Mouse (Mus musculus): ENCODE measurements around the gene Srgap1.

Srgap1 gene

GRCm38 (mm10) chr10:122046904-122047726 is at the start of gene Srgap1:
Gene Srgap1, minus strand, starts transcription at chr10:122047315.
- no peak for DNase-seq (ENCODE audit: low read depth, low spot score)

GRCm38 (mm10) chr10:122096462-122096979 is 49.4 kb upstream of the Srgap1 start:
- no peak for DNase-seq (ENCODE audit: low read depth, low spot score)

GRCm38 (mm10) chr10:122090472-122090871 is 43.4 kb upstream of the Srgap1 start:
- no peak for DNase-seq (ENCODE audit: low read depth, low spot score)

DNA sequence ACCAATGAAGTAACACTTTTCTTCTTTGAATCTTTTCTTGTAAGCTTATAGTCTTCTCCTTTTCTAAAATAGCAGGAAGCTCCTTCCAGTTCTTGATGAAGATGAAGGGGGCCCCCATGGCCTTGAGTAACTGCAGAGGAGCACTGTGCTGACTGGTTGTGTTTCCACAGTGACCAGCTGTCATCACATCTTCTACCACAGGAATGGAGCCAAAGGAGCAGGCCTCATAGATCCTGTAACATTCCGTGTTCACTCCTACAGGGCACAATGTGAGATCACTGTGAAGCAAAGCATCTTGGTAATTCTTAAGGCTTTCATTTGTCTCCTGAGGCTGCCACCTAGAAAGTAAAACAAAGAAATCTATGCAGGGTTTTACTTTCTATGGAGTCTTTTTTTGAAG is 34.2 kb upstream of the Srgap1 start:
- DNase-seq (ENCODE audit: low read depth, low spot score) = no peak

- no peak for DNase-seq (ENCODE audit: low read depth, low spot score)
Observed at GRCm38 (mm10) chr10:122069153-122069552, 22.0 kb upstream of the Srgap1 start.

- DNase-seq (ENCODE audit: low read depth, low spot score) = no peak
Observed at GRCm38 (mm10) chr10:122055826-122056225, 8.7 kb upstream of the Srgap1 start.

DNA sequence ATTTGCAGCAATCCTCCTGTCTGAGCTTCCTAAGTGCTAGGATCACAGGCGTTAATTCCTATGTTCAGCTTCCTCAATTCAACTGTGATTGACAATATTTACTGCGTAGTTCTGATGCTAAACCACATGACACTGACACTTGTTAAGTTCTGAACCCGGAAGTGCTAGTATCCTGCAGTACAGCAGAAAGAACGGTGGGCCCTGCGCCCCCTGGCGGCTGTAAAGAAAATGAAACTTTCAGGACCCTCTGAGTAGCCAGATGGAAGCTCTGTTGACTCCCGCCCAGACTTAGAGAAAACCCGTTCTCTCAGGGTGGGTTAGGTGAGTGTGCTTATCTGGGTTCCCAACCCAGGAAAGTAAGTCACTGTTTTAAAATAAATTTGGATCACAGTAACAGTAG is 7.4 kb upstream of the Srgap1 start:
- no peak for DNase-seq (ENCODE audit: low read depth, low spot score)

DNA sequence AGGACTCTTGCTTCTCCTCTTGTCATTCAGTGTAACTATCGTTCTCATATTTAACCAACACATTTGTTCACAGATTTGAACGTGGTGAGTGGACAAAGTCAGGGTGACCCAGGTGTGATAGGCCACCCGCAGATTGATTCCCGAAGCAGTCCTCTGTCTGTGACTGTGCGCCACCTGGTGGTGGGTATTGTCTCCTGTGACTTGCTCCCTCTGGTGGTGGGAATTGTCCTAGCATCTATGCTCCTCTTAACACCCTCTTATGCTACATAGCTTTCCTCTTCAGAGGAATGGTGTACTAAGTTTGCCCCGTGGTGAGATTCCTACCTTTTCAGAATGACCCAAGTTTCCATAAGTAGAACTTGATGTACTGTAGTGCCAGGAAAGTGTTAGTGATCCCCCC is 4.7 kb upstream of the Srgap1 start:
- peak; percentile 76 for DNase-seq (ENCODE audit: low read depth, low spot score)

- DNase-seq (ENCODE audit: low read depth, low spot score) = peak; percentile 72
Observed at GRCm38 (mm10) chr10:122047727-122048365, 731 bp upstream of the Srgap1 start.

GRCm38 (mm10) chr10:122046511-122046903 is 608 bp downstream of the Srgap1 start:
- DNase-seq (ENCODE audit: low read depth, low spot score) = no peak

GRCm38 (mm10) chr10:122045946-122046345 is 1.2 kb downstream of the Srgap1 start:
- no peak for DNase-seq (ENCODE audit: low read depth, low spot score)

DNA sequence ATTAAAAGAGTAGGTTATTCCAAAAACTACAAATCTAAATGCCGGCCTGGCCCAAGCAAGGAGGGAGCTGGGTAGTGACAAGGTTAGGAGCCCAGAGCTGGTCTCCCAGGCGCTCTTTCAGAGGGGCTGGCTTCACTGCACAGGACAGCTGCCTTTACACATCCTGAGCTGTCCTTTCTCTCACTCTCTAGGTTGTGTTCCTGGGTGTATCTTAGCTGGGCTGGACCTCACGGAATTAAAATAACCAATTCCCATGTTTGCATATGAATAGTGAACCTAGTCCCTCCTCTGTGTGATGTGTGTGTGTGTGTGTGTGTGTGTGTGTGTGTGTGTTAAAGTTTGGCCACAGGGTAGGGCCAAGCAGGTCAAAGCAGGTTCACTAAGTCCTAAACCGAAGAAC is 2.2 kb downstream of the Srgap1 start:
- DNase-seq (ENCODE audit: low read depth, low spot score) = no peak

GRCm38 (mm10) chr10:122040372-122040771 is 6.7 kb downstream of the Srgap1 start:
- no peak for DNase-seq (ENCODE audit: low read depth, low spot score)

- DNase-seq (ENCODE audit: low read depth, low spot score) = no peak
Observed at GRCm38 (mm10) chr10:122039566-122039965, 7.5 kb downstream of the Srgap1 start.

DNA sequence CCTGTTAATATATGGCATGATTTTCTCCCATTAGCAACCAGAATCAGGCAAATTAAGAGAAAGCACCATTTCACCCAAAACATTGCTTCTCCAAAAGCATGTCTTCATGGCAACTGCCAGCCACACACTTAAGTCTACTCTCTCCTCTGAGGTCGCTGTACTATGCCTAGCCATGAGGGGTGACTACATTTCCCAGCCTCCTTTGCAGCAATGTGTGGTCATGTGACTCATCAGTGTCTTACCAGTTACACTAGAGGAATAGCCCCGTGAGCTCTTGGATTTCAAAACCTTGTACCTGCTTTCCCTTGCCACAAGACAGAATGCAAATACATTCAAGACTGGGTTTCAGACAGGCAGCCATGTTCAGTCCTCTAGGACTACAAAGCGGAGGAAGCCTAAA is 8.6 kb downstream of the Srgap1 start:
- no peak for DNase-seq (ENCODE audit: low read depth, low spot score)

DNA sequence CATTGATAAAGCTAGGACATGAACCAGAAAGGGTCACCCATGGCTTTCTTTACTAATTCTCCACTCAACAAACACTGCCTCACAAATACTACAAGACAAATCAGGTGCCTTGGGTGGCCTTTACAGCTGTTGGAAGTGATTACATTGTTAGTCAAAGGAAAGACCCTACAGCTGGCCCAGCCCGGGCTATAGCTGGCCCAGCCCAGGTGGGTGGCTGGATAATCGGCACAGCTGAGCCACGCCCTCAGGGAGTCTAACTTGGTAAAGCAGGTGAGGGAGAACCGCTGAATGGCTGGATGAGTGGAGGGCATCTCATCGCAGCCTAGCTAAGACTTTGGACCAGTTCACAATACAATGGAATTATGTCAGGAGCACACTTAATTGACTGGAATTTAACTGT is 13.8 kb downstream of the Srgap1 start:
- DNase-seq (ENCODE audit: low read depth, low spot score) = no peak

DNA sequence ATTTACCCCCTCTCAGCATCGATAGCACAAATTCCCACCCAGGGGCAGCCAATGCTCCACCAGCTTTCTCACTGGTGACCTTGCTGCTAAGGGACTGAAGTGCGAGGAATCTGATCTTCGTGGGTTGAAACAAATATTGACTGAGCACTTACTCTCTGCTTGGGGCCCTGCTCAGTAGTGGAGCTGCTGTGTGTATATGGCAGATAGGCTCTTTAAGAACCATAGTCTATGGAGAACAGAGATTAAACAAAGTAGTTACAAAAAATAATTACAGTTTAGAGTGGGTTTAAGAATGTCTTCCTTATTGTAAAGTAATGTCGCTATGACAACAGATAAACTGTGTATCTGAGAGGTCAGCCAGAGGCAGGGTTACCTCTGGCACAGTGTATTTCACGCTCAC is 16.7 kb downstream of the Srgap1 start:
- no peak for DNase-seq (ENCODE audit: low read depth, low spot score)

- DNase-seq (ENCODE audit: low read depth, low spot score) = no peak
Observed at GRCm38 (mm10) chr10:122029738-122030137, 17.4 kb downstream of the Srgap1 start.

DNA sequence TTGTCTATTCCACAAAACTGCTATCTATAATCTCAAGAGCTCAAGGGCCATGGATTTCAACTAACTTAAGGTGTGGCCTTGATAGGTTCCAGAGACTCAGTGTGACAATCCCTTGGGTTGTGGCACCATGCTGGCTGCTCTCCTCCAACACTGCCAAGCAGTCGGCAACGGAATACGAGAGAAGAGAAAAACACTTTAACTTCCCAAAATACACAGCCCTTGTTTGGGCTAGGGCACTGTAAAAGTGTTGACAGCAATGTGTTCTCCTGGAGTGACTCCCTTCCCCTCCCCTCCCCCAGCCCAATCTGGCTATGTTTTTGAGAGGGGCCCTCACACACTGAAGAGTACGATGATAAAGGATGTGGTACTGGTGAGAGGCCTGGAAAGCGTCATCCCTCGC is 21.9 kb downstream of the Srgap1 start:
- no peak for DNase-seq (ENCODE audit: low read depth, low spot score)

DNA sequence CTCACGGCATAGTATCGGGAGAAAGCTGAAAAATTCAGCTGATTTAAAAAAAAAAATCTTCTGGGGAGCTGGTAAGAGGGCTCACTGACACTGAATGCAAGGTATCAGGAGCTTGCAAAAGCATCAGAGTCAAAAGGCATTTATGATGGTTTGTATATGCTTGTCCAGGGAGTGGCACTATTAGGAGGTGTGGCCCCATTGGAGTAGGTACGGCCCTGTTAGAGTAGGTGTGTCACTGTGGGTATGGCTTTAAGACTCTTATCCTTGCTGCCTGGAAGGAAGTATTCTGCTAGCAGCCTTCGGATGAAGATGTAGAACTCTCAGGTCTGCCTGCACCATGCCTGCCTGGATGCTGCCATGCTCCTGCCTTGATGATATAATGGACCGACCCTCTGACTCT is 26.2 kb downstream of the Srgap1 start:
- no peak for DNase-seq (ENCODE audit: low read depth, low spot score)

GRCm38 (mm10) chr10:122020255-122020654 is 26.9 kb downstream of the Srgap1 start:
- no peak for DNase-seq (ENCODE audit: low read depth, low spot score)

DNA sequence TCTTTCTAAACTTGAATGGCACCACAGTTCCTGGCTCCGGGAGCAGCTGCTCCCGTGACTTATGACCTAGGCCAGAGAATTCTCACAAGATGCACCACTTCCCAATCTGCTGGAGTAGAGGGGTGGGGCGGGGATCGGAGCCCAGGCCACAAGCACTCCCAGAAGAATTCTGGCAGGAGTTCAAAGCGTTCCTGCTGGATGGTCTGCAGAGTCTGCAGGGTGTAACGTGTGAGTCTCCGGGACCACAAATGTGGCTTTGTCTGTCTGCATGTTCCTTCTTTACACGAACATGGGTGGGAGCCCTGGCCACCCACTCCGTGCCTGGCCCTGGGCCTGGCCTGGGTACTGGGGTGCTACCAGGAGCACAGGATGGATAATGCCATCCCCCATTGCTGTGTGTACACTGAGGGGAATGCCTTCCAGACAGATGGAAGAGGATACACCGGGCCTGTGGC is 28.5 kb downstream of the Srgap1 start:
- no peak for DNase-seq (ENCODE audit: low read depth, low spot score)

DNA sequence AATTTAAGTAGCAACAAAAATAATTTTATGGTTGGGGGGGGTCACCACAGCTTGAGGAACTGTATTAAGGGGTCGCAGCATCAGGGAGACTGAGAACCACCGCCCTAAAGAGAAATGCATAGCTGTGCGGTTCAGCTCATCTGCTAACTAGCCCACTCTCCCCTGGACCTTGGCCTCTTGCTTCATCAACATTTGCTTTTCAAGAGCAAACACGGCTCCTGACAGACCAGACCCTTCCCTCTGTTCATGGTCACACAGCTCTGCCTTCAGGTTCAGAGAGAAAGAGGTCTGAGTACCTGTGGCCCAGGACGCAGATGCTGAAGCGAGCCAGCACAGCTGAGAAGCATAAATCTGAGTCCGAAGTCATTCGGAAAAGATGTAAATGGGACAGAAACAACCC is 29.4 kb downstream of the Srgap1 start:
- no peak for DNase-seq (ENCODE audit: low read depth, low spot score)

Data from retina, postnatal 7 days (tissue).